Mouse (Mus musculus): ENCODE data around the gene Agfg1. TPM values are rescaled to one million over a fixed set of nuclear protein-coding genes. Genes with fewer than 3 reads are reported as not detected.

Agfg1 gene
- polyA plus RNA-seq, 1 experiment = 36.8 TPM

DNA sequence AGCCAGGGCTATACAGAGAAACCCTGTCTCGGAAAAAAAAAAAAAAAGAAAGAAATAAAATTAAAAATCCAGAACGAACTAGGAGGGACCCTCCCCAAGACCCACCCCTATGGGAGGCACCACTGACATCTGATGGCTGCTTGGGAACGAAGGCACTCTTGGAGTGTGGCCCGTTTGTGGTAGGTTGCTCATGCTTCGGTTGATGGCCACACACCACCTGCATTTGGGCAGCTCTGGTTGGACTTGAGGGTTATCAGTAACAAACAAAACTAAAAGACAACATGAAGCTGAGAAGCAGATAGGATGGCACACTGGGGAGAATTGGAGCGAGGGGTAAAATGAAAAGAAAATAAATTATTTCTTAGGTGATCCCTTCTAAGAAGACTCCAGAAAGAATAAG lies 15.1 kb upstream of the Agfg1 start:
- DNase-seq (ENCODE audit: low read depth) = no peak

DNA sequence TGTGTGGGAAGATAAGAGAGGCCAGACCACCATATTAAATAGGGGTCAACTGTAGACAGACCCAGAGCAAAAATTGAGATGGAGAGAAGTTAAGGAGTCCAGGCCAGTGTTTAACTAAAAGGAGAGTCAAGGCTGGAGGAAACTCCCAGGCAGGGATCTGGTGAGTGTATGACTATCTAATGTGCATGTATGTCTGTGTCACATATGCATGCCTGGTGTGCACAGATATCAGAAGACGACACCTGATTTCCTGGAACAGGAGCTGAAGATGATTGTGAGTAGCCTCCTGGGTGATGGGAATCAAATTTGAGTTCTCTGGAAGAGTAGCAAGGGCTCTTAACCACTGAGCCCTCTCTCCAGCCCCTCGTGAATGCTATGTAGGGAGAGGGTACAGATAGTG lies 14.0 kb upstream of the Agfg1 start:
- no peak for DNase-seq (ENCODE audit: low read depth)

DNA sequence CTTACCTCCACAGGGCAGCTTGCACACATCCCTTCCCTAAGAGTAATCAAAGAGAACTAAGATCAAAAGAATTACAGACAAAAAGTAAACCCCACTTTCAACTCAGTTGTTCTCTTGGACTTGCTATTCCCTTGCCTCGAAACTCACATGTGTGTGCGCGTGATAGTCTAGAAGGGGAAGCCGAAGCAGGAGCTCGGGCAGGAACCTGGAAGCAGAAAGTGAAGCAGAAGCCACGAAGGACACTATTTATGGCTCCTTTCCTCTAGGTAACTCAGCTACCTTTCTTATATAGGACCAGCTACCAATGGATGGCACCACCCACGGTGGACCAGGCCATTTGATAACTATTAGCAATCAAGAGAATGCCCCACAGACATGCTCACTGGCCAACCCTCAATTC lies 13.5 kb upstream of the Agfg1 start:
- DNase-seq (ENCODE audit: low read depth) = no peak

DNA sequence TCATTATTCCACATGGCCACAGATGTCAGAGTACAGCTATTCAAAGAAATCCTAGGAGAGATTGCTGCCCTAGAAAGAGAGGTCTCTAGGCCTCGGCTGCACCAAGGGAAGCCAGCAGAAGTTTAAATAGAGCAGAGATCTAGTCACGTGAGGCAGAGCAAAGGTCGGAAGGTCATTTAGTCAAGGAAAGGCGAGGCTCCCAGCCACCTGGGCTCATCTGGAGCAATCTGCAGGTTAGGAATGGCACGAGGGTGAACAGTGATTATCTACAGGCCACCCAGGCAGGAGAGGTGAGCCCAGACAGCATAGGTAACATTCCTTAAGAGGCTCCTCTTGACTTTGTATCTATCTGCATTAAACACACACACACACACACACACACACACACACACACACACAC lies 12.4 kb upstream of the Agfg1 start:
- DNase-seq (ENCODE audit: low read depth) = no peak

DNA sequence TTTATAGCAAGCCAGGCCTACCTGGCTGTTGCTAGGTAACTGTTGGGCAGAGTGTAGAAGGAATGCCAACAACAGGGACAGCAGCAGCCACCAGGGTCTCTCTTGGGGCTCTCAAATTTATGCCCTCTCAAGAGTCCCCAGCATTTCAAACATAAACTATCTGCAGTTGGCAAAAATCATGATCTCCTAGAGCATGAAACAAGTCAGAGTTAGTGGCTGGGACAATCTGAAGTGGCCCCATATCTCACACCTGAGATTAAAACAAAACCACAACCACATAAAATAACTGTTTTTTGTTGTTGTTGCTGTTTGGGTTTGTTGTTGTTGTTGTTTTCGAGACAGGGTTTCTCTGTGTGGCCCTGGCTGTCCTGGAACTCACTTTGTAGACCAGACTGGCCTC lies 8.5 kb upstream of the Agfg1 start:
- DNase-seq (ENCODE audit: low read depth) = no peak

DNA sequence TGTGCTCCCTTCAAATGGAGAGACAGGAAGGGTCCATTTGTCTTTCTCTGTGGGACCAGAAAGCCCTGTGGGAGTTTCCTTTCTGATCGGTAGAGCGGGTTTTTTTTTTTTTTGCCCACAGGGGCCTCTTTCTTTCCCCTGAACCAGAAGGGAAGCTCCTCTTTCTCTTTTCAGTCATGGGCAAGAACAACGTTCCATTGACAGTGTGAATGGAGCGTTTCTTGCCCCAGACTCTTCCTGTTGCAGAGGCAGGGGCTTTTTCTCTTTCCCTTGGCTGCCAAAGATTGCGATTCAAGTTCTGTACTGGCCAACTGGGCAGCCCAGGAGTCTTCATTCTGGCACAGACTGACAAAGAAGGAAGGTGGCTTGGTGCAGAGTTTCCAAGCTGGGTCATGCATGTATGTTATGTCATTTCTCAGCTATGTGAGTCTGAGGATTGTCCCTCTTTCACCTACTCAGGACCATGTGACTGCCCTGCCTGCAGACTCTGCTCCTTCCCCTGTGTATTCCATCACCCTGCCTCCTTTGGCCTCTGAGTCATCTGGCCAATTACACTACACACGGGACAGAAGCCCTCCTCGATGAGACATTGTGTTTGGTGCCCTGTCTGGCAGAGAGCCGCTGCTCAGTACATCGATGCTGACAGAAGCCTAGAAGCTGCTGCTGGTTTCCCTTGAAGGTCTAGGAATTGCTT lies 7.6 kb upstream of the Agfg1 start:
- DNase-seq (ENCODE audit: low read depth) = no peak

DNA sequence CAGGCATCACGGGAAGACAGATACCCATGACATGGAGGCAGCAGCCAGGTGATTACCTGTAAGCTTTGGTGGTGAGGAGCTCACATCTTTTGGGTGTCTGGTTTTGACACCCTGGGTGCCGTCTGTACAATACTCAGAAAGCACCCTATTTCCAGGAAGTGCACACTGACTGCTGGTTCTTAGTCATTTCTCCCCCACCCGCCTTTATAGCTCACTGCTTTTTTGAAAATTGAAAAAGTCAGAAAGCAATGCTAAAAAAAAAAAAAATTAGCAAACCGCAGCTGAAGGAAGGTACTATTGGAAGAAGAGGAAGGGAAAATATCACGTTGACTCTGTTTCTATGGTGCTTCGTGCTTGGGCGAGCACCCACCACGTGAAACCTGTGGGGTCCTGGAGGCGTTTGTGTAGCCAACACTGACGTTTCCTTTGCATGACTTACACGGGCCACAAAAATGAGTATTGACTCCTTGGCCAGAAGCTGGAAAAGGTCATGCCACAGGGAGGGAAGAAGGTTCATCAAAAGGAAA lies 6.7 kb upstream of the Agfg1 start:
- DNase-seq (ENCODE audit: low read depth) = no peak

DNA sequence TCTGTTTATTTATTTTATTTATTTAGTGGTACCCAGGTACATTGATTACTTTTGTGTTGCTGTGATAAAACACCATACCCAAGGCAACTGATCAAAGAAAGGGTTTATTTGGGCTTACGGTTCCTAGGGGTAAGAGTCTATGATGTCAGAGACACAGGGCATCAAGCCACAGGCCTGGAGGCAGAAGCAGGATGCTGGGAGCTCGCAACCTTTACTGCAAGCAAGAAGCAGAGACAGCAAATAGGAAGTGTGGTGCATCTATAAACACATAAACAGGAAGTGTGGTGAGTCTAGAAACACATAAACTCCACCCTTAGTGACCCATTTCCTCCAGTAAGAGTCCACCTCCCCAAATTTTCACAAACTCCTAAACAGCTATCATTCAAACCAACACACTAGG lies 5.8 kb upstream of the Agfg1 start:
- DNase-seq (ENCODE audit: low read depth) = no peak

DNA sequence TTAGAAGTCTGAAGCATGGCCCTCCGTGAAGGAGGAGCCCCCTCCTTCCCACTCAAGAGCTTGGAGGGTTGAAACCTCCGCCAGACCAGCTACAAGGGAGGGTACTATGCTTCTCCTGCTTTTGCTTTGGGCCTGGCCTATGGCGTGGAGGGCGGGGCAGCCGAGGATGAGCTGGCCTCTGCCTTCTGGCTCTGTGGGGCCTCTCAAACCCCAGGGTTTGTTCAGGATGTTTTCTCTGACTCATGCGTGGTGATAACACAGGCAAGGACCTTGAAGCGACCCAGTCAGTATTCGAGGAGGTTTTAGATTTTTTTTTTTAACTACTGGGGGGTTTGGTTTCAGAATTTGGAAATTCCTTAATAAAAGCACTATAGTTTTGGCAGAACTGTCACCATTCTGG lies 4.7 kb upstream of the Agfg1 start:
- DNase-seq (ENCODE audit: low read depth) = no peak

DNA sequence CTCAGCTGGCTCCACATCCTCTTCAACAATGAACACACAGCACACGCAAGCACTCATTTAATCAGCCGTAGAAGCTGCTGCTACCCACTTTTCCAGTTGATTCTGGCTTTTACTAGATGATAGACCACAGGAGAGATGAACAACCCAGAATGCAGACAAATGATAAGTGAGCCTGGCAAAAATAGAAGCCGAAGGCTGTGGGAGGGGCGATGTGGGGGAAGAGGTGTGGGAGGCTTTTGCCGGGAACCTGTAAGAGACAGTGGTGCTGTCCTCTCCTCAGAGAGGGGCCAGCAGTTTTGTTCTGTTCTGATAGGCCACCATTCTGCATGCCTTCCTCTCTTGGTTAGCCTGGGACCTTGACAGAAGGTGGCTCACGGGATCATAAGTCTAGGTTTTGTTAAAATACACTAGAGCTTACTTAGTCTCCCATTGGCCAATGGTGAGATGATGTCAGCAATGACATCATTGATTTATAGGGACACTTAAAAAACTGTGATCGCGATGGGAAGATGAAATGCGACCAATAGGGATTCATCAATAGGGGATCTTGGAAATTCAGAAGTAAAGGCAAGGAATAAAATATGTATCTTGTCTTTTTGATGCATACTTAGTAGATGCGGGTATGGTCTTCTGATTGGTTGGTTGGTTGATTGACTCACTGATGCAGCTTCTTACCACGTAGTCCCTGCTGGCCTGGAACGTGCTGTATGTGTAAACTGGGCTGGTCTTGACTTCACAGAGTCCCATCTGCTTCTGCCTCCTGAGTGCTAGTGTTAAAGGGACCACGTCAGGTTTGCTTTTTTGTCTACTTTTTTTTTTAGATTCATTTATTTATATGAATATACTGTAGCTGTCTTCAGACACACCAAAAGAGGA lies 2.7 kb upstream of the Agfg1 start:
- no peak for DNase-seq (ENCODE audit: low read depth)

DNA sequence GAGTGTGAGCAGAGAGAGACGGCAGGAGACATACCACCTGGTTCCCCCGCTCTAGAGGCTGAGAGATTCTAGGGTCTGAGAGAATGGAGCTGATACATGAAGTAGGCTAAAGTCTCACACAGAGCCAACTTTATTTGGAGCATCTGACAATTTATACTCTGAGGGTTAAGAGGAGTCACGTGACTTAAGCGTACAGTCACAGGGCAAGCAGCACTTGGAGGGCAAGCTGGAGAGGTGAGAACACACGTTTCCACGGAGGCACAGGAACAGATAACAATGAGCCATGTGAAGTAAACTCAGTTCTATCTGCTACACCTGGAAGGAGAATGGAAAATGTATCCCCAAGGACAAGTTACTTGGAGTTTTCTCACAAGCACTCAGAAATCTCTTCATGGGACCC lies 1.7 kb upstream of the Agfg1 start:
- DNase-seq (ENCODE audit: low read depth) = no peak

DNA sequence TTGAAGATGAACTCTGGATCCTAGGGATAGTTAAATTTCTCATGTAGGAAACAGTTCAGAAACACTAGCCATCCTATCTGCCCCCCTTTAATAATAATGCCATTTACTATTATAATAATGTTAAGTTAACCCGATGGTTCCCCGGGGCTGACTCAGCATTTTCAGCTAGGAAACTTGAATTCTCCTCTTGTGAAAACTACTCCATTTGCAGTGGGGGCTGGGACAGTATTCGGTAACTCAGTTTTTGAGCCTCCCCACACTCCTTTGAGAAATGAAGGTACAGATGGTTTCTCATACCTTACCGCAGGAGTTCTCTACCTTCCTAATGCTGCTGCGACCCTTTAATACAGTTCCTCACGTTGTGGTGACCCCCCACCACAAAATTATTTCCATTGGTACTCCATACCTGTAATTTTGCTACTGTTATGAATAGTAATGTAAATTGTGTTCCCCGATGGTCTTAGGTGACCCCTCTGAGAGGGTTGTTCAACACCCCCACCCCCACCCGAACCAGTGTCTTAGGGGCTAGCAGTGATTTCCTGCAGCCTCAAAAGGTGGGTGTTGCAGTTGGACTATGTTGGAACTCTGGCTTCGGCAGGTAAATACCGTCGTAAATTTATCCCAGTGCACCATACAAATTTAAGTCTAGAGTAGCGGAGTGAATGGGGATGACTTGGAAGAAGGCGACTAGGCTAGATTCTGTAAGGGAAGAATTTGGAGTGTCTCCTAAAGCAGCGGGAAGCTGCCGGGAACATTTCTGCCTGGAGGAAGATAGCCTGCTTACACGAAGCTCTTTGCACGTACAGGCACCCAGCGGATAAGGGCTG lies 601 bp upstream of the Agfg1 start:
- DNase-seq (ENCODE audit: low read depth) = no peak

DNA sequence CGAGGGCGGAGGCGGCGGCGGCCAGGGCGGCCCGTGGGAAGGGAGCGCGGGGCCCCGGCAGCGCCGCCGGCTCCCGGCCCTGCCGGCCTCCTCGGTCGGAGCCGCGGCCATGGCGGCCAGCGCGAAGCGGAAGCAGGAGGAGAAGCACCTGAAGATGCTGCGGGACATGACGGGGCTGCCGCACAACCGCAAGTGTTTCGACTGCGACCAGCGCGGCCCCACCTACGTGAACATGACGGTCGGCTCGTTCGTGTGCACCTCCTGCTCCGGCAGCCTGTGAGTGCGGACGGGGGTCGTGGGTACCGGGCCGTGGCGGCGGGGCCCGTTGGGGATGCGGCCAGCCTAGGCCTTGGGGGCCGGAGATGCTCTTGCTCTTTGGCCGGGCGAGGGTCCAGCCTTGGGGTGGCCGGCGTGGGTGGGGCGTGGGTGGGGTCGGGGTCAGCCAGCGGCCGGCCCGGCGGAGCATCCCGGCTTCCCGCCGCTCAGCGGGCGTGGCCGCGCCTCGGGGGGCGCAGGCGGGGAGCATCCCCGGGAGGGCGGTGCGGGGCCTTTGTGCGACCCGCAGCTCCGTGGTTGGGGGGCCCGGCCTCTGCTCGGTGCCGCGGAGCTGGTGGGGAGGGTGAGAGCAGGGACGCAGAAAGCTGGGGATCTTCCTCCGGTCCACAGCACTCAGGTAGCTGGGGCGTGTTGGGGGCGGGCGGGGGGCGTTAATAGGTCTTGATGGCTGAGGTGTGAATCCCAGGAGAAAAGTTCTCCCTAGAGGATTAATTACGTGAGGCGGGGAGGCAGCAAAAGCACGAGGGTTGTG lies 535 bp downstream of the Agfg1 start:
- no peak for DNase-seq (ENCODE audit: low read depth)

DNA sequence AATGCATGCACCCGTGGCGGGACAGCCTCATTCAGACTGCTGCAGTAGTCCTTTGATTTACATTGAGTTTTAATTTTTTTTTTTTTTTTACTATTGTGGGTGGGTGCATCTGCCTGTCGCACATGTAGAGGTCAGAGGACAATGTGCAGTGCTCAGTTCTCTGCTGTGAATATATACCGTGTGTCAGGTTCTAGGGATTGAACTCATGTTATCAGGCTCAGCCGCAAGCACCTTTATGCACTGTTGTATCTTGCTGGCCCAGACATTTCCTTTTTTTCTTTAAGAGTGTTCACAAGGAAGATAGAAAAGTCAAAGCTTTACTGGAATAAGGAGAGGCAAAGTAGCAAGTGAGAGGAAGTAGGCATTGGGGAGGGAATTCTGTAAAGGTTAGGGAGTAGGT lies 16.4 kb downstream of the Agfg1 start:
- no peak for DNase-seq (ENCODE audit: low read depth)

DNA sequence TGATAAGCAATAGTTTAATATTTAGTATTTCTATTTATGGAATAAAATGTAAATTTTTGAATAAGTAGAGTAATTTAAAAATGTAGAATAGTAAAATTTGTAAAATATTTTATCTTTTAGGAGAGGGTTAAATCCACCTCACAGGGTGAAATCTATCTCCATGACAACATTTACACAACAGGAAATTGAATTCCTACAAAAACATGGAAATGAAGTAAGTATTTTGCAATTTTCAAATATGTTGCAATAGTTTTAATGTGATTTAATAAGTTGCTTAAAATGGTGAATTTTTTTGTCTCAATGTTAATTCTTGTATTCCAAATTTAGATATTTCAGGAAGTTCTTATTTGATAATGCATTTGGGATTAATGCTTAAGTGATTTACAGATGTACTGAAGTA lies 19.0 kb downstream of the Agfg1 start:
- no peak for DNase-seq (ENCODE audit: low read depth)

DNA sequence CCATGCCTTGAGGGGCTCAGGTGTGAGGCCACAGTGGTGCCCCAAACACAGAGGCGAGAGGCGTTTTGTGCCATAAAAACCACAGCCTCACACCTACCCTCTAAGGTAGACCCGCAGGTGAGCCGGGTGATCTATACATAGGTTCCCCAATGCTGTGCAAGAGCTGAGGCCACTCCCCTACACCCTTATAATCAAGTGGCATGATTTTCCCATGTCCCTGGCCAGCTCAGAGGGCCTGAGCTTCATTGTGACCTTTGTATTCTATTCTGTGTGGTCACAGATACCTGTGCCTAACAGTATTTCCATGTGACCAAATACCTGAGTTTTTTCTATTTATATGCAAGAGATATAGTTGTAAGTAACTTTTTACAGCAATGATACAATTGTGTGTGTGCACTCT lies 21.1 kb downstream of the Agfg1 start:
- DNase-seq (ENCODE audit: low read depth) = no peak

DNA sequence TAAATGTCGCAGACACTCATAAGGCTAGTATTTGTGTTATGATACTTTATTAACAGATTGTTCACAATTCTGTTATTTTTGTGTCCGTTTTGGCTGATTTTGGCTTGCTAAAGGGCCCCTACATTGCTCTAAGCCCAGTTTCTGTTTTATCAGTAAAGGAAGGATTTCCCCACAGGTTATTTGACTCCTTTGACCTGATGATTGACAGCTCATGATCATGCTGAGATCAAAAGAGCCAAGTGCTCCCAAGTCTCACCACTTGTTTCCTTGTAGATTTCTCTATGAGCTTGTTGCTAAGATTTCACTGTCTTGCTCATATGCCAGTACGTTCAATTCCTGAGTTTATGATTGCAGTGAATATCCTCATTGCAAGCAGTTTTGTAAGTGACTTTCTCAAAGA lies 30.9 kb downstream of the Agfg1 start:
- DNase-seq (ENCODE audit: low read depth) = no peak

DNA sequence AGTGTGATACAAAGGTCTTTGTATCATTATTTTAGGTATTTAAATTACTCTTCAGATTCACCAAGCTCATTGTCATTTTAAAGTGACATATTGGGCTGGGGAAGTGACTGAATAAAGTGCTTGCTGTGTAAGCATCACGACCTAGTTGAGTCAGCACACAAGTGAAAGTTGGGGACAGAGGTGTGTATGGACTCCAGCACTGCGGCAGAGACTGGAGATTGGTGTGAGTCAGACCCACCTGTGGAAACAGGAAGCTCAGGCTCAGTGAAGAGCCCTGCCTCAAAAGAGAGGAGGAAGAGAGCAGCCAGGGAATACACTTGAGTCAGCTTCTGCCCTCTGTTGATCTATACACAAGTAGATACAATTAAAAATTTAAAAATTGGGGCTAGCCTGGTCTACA lies 39.9 kb downstream of the Agfg1 start:
- no peak for DNase-seq (ENCODE audit: low read depth)

DNA sequence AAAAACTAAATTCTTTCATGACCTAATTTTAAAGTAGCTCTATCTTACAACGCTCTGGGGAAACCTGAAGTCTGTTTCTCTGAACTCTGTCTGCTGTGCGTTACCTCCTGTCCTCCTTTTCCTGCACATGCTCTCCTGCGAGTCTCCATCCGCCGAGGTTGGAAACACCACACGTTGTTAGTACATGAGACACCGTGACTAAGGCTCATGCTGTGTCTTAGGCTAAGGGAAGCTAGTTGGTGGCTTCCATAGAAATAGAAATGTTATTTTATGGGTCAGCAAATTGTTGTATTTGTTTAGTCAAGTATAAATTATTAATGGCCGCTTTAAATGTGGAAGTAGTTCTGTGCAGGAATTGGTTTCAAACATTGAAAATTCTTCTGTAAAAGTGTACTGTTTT lies 40.9 kb downstream of the Agfg1 start:
- DNase-seq (ENCODE audit: low read depth) = no peak

DNA sequence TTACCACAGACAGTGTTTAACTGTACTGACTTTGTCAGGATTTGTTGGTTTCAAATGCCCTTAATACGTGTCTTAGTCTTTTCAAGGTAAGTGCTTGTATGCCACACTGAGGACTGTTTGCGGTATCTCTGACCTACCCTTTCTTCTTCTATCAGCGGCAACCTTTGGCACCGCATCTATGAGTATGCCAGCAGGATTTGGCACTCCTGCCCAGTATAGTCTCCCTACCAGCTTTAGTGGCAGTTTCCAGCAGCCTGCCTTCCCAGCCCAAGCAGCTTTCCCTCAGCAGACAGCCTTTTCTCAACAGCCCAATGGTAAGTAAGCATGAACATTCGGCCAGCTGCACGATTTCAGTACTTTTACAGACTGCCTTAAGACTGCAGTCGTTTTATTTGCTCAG lies 54.0 kb downstream of the Agfg1 start:
- DNase-seq (ENCODE audit: low read depth) = no peak

DNA sequence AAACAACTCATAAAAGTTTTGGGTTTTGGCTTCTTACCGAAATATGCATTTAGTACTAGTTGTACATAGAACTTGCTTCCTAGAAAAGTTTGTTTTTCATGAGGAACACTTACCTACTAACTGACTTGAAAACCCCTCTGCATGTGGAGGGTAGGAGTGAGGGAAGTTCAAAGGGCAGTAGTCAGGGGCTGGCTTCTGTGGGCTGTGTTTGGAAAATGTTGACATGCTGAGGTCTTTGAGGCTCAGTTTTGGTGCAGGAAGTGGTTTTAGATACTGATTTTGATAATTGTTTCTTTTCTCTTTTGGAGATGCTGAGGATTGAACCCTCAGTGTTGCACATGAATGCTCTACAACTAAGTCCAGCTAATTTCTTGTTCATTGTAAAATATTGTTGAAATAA lies 61.3 kb downstream of the Agfg1 start:
- DNase-seq (ENCODE audit: low read depth) = no peak

DNA sequence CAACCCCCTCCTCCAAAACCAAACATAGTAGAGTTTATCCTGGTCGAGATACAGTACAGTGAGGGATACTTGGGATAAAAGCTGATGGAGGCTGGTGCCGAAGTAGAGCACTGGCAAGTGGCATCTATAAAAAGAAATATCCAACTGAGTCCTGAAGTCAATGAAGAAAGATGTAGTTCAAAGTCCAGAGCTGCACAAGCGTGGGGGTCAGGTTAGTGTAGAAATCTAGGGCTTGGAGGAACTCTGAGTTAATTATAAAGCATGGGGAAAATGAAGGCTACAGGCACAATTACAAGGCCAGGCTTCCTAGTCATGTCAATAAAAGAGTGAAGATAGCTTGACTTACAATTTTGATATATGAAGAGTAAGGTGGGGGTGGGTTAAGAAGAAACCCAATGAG lies 61.9 kb downstream of the Agfg1 start:
- DNase-seq (ENCODE audit: low read depth) = no peak

All from gonadal fat pad, adult 2 months (tissue).